Comparison of ENCODE assay signal across 10 mouse cellular contexts in the genomic region with DNA sequence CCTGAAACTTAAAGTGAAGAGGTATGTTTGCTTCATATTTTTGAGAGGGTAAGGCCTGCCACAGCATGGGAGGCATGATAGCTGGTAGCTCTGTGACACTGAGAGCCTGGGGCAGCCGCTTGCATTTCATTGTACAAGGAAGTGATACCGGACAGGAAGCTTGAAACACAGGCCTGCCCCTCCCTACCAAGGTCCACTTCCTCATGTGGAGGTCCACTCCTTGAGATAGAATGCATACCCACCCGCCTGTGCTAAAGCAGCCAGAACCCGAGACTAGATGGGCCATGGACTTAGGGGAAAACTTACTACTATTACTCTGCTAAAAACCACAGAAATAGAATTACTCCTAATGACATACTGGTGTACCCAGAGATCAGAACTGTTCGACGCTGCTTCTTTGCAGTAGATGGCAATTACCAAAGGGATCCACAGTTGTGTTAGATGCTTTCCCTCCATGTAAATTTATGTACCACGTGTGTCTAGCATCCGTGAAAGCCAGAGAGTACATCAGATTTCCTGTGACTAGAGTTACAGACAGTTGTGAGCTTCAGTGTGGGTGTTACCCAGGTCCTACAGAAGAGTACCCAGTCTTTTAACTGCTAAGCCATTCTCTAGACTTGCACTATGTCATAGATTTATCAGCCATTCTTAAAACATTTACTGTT.
DNase-seq lines count a peak whose midpoint lies in the region; ATAC-seq and TF ChIP-seq lines count a peak whose summit lies in the region.
"Had no signal": no experiment of that assay in that cellular context is flagged by ENCODE, and none has a peak within 500 bp of the region (broad histone marks: within the 10 kb centered on the region; RNA-seq: fewer than 3 reads in every experiment).

No protein-coding gene starts in this region.

- no peak for TF ChIP-seq CTCF in liver, postnatal 0 days (IDR thresholded peaks at IDR 0.05; ENCODE audit: low read depth)

- H3K4me2 ChIP-seq in liver, postnatal 0 days (ENCODE audit: low read depth, low read length), result no peak overlapping the region
- H3K4me2 ChIP-seq: embryonic facial prominence, embryonic 12.5 days had no signal

- no peak overlapping the region for H3K4me3 ChIP-seq in brown adipose tissue, adult 24 weeks (ENCODE audit: insufficient read depth, low read depth, low read length)
- H3K4me3 ChIP-seq in liver, postnatal 0 days (ENCODE audit: low read depth, low read length), result no peak overlapping the region
- H3K4me3 ChIP-seq: embryonic facial prominence, embryonic 12.5 days had no signal

- TF ChIP-seq EP300 in liver, postnatal 0 days (IDR thresholded peaks at IDR 0.05; ENCODE audit: low read depth), result no peak

- peak overlapping the region; percentile 54; the same call in 1 of the 2 replicates for H3K27ac ChIP-seq in brown adipose tissue, adult 24 weeks (replicated peaks; ENCODE audit: low read depth, low read length)
- H3K27ac ChIP-seq in liver, postnatal 0 days (ENCODE audit: low read depth), result peak overlapping the region; percentile 62
- H3K27ac ChIP-seq: embryonic facial prominence, embryonic 12.5 days had no signal

- peak; percentile 50; the same call in 1 of the 2 replicates for ATAC-seq in liver, postnatal 0 days

- no peaks in the 10 kb centered on the region for H3K36me3 ChIP-seq in liver, postnatal 0 days (replicated peaks; ENCODE audit: insufficient read depth, low read length)
- H3K36me3 ChIP-seq: embryonic facial prominence, embryonic 12.5 days had no signal

- peak; percentile 20 for DNase-seq in kidney, adult 9 months
- no peak for DNase-seq in kidney, adult 18-20 months
- DNase-seq in liver, postnatal 0 days, result peak; percentile 43
- DNase-seq in spleen, adult 18-20 months, result peak; percentile 60 to 70
- no peak for DNase-seq in cerebellum, adult 11 months
- no peak for DNase-seq in frontal cortex, adult 2 months (ENCODE audit: extremely low spot score in 1 of 2, low spot score in 1 of 2)
- no peak for DNase-seq in T-cell, adult 2 months (ENCODE audit: low spot score)
- DNase-seq: adrenal gland, postnatal 14 days had no signal

- 53% methylated on average over 8 of the region's 8 CpGs for WGBS in liver, postnatal 0 days (ENCODE audit: insufficient replicate concordance)

- no peak overlapping the region for H3K9ac ChIP-seq in liver, postnatal 0 days (replicated peaks)
- H3K9ac ChIP-seq: embryonic facial prominence, embryonic 12.5 days had no signal

- no peaks in the 10 kb centered on the region for H3K27me3 ChIP-seq in liver, postnatal 0 days (ENCODE audit: insufficient read depth, low read length)
- H3K27me3 ChIP-seq: embryonic facial prominence, embryonic 12.5 days had no signal

- no peaks in the 10 kb centered on the region for H3K9me3 ChIP-seq in liver, postnatal 0 days (ENCODE audit: low read length)
- H3K9me3 ChIP-seq: embryonic facial prominence, embryonic 12.5 days had no signal

- H3K4me1 ChIP-seq in brown adipose tissue, adult 24 weeks (ENCODE audit: control insufficient read depth, insufficient read depth, insufficient read length, low read length), result peaks cover 3% of the 10 kb centered on the region
- H3K4me1 ChIP-seq in liver, postnatal 0 days (ENCODE audit: insufficient read depth), result no peaks in the 10 kb centered on the region
- H3K4me1 ChIP-seq: embryonic facial prominence, embryonic 12.5 days had no signal

Comparison
In these comparisons a context has a peak if more than half of its experiments do, and no peak if none do; other contexts are left out.
1. DNase-seq: peak in kidney, adult 9 months (single experiment), liver, postnatal 0 days (single experiment) and spleen, adult 18-20 months (2 of 2); none in kidney, adult 18-20 months (single experiment), cerebellum, adult 11 months (single experiment), frontal cortex, adult 2 months (0 of 2) and T-cell, adult 2 months (single experiment).